Mouse (Mus musculus) layer of hippocampus, adult 11-12 months (tissue): Measurements from ENCODE around the gene Slc1a3.

Source experiments
- DNase-seq: peaks from one replicate; pipeline ENCODE4 v3.0.0; 2022; ENCODE audit warnings: low spot score

Slc1a3 gene

GRCm38 (mm10) chr15:8605538-8606188, 104.9 kb downstream of the Slc1a3 start:
- DNase-seq = no peak

- no peak for DNase-seq
Measured at GRCm38 (mm10) chr15:8602362-8602761, 108.2 kb downstream of the Slc1a3 start.

GRCm38 (mm10) chr15:8601312-8602146, 109.0 kb downstream of the Slc1a3 start:
- DNase-seq = no peak

GRCm38 (mm10) chr15:8596375-8596900, 114.1 kb downstream of the Slc1a3 start:
- no peak for DNase-seq

- no peak for DNase-seq
Measured at GRCm38 (mm10) chr15:8595226-8595625, 115.3 kb downstream of the Slc1a3 start.

GRCm38 (mm10) chr15:8589503-8590116, 121.0 kb downstream of the Slc1a3 start:
- DNase-seq = peak; percentile 87

- DNase-seq = no peak
Measured at GRCm38 (mm10) chr15:8588065-8588464, 122.5 kb downstream of the Slc1a3 start.

- no peak for DNase-seq
Measured at GRCm38 (mm10) chr15:8586822-8587281, 123.7 kb downstream of the Slc1a3 start.
